Mouse (Mus musculus): ENCODE data around the gene Slc26a8.

GRCm38 (mm10) chr17:28694078-28694477 is 4.0 kb upstream of the Slc26a8 start:
- TF ChIP-seq HCFC1 (IDR thresholded peaks at IDR 0.05; ENCODE audit: borderline replicate concordance, insufficient read depth, low read length), result no peak
- no peak for TF ChIP-seq MAFK (IDR thresholded peaks at IDR 0.05; ENCODE audit: insufficient read depth, low read depth, low read length)

Data from ES-E14 (cell line).